Mouse (Mus musculus) embryonic facial prominence, embryonic 12.5 days (tissue): ENCODE data around the gene Dgkd. TPM values are rescaled to one million over a fixed set of nuclear protein-coding genes. Genes with fewer than 3 reads are reported as not detected.

Source experiments
- ATAC-seq: fragments of 200-750 bp; cut with Nextera tagmentation; 2 replicates; pipeline ENCODE4 v1.8.0; 2017; ENCODE audit not compliant: insufficient number of reproducible peaks, insufficient read depth, low FRiP score, low TSS enrichment
- H3K27ac ChIP-seq: fragments of 300-500 bp; sonication (generic); 2 replicates; pipeline ENCODE4 v1.5.1; 2016; ENCODE audit warnings: mild to moderate bottlenecking
- H3K27me3 ChIP-seq: fragments of 300-500 bp; sonication (generic); 2 replicates; pipeline ENCODE4 v1.6.1; 2016; ENCODE audit warnings: mild to moderate bottlenecking, moderate library complexity
- H3K36me3 ChIP-seq: fragments of 300-500 bp; sonication (generic); 2 replicates; pipeline ENCODE4 v1.6.1; 2016; ENCODE audit warnings: mild to moderate bottlenecking
- H3K4me1 ChIP-seq: fragments of 300-500 bp; sonication (generic); 2 replicates; pipeline ENCODE4 v1.6.1; 2016
- H3K4me2 ChIP-seq: fragments of 300-500 bp; sonication (generic); replicated peaks from 2 replicates; pipeline ENCODE4 v1.6.1; 2016; ENCODE audit warnings: mild to moderate bottlenecking, moderate library complexity
- H3K4me3 ChIP-seq: fragments of 300-500 bp; sonication (generic); 2 replicates; pipeline ENCODE4 v1.5.1; 2016; ENCODE audit warnings: mild to moderate bottlenecking
- H3K9ac ChIP-seq: fragments of 300-500 bp; sonication (generic); 2 replicates; pipeline ENCODE4 v1.6.1; 2016; ENCODE audit warnings: mild to moderate bottlenecking, moderate library complexity
- H3K9me3 ChIP-seq: fragments of 300-500 bp; sonication (generic); 2 replicates; pipeline ENCODE4 v1.6.1; 2016; ENCODE audit warnings: mild to moderate bottlenecking, moderate library complexity
- WGBS: fragments of 180-500 bp; shearing (Covaris S2); methylation state at CpG from one replicate; pipeline ENCODE4 v1.1.7; 2016; 5-methylcytosine and 5-hydroxymethylcytosine counted together
- polyA plus RNA-seq: library from polyadenylated mRNA; unstranded; fragments of >200 nt; fragmentation: Nextera tagmentation; extraction: Ambion mirVana; gene quantifications from 2 replicates; pipeline ENCODE4 v1.2.1, GENCODE M21; 2016

The Dgkd gene
- polyA plus RNA-seq, 1 experiment from 2014 or later, result 37.9 TPM

- no peak overlapping the region for H3K9ac ChIP-seq
- WGBS, result 97% methylated on average over 3 of the region's 3 CpGs
- no peak overlapping the region for H3K27ac ChIP-seq
- no peaks in the 10 kb centered on the region for H3K27me3 ChIP-seq
- peaks cover 45% of the 10 kb centered on the region for H3K36me3 ChIP-seq
- no peak overlapping the region for H3K4me2 ChIP-seq
- H3K4me1 ChIP-seq, result no peaks in the 10 kb centered on the region
- ATAC-seq, result no peak
- H3K4me3 ChIP-seq, result no peak overlapping the region
- H3K9me3 ChIP-seq, result no peaks in the 10 kb centered on the region
These were observed 64.3 kb downstream of the Dgkd start for GRCm38 (mm10) chr1:87917361-87917760.

GRCm38 (mm10) chr1:87918061-87918460, 65.0 kb downstream of the Dgkd start:
- Histone ChIP-seq H3K27me3 (no peaks in the 10 kb centered on the region), H3K4me1 (no peaks in the 10 kb centered on the region), H3K4me2 (no peak overlapping the region), H3K9ac (no peak overlapping the region), H3K9me3 (no peaks in the 10 kb centered on the region), H3K36me3 (peaks cover 50% of the 10 kb centered on the region), H3K27ac (no peak overlapping the region), H3K4me3 (no peak overlapping the region)
- WGBS, result 92% methylated on average over 2 of the region's 2 CpGs
- ATAC-seq, result no peak

GRCm38 (mm10) chr1:87920056-87920614, 67.0 kb downstream of the Dgkd start:
- Histone ChIP-seq H3K4me1 (no peaks in the 10 kb centered on the region), H3K27ac (no peak overlapping the region), H3K36me3 (peaks cover 69% of the 10 kb centered on the region), H3K9me3 (no peaks in the 10 kb centered on the region), H3K4me3 (no peak overlapping the region), H3K27me3 (no peaks in the 10 kb centered on the region), H3K4me2 (no peak overlapping the region), H3K9ac (no peak overlapping the region)
- WGBS, result 91% methylated on average over 3 of the region's 3 CpGs
- ATAC-seq, result no peak

DNA sequence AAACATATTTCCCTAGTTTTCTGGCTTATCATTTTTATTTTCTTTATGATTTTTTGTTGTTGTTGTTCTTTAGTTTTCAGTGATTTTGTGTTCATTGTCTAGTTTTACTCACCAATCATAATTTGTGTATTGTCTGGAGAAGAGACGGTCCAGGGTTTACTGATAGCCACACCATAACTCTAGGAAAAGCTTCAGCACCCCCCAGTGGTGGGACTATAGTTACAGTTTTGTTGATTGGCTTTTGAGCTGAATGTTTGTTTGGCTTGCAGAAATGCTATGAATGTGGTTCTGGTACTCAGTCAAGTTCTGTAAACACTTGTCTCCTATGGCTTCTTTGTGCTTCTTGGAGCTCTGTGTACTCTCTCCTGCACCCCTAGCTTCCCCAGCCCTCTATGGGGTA, 69.6 kb downstream of the Dgkd start:
- H3K4me1 ChIP-seq, result no peaks in the 10 kb centered on the region
- H3K4me3 ChIP-seq, result no peak overlapping the region
- H3K27ac ChIP-seq, result no peak overlapping the region
- H3K4me2 ChIP-seq, result no peak overlapping the region
- H3K27me3 ChIP-seq, result no peaks in the 10 kb centered on the region
- no peaks in the 10 kb centered on the region for H3K9me3 ChIP-seq
- H3K36me3 ChIP-seq, result peaks cover 81% of the 10 kb centered on the region
- no peak overlapping the region for H3K9ac ChIP-seq
- 74% methylated on average over 1 of the region's 1 CpGs for WGBS
- no peak for ATAC-seq

- no peaks in the 10 kb centered on the region for H3K27me3 ChIP-seq
These were observed 71.8 kb downstream of the Dgkd start for GRCm38 (mm10) chr1:87924888-87925287.

GRCm38 (mm10) chr1:87929730-87930129, 76.6 kb downstream of the Dgkd start:
- no peak overlapping the region for H3K9ac ChIP-seq
- H3K27ac ChIP-seq, result no peak overlapping the region
- ATAC-seq, result no peak
- no peaks in the 10 kb centered on the region for H3K9me3 ChIP-seq
- no peaks in the 10 kb centered on the region for H3K4me1 ChIP-seq
- no peak overlapping the region for H3K4me3 ChIP-seq
- H3K36me3 ChIP-seq, result peaks cover 72% of the 10 kb centered on the region
- 86% methylated on average over 5 of the region's 5 CpGs for WGBS
- no peak overlapping the region for H3K4me2 ChIP-seq
- H3K27me3 ChIP-seq, result no peaks in the 10 kb centered on the region

More at GRCm38 (mm10) chr1:87924888-87925287, 71.8 kb downstream of the Dgkd start:
- Histone ChIP-seq H3K4me2 (no peak overlapping the region), H3K36me3 (peaks cover 79% of the 10 kb centered on the region), H3K4me3 (no peak overlapping the region), H3K27ac (no peak overlapping the region), H3K9ac (no peak overlapping the region), H3K4me1 (no peaks in the 10 kb centered on the region), H3K9me3 (no peaks in the 10 kb centered on the region)
- WGBS, result 97% methylated on average over 4 of the region's 4 CpGs
- ATAC-seq, result no peak

GRCm38 (mm10) chr1:87933051-87933450, 80.0 kb downstream of the Dgkd start:
- Histone ChIP-seq H3K4me1 (no peaks in the 10 kb centered on the region), H3K27me3 (no peaks in the 10 kb centered on the region), H3K9ac (no peak overlapping the region), H3K9me3 (no peaks in the 10 kb centered on the region), H3K36me3 (peaks cover 60% of the 10 kb centered on the region), H3K4me3 (no peak overlapping the region), H3K4me2 (no peak overlapping the region), H3K27ac (no peak overlapping the region)
- ATAC-seq, result no peak
- WGBS, result 81% methylated on average over 5 of the region's 5 CpGs

DNA sequence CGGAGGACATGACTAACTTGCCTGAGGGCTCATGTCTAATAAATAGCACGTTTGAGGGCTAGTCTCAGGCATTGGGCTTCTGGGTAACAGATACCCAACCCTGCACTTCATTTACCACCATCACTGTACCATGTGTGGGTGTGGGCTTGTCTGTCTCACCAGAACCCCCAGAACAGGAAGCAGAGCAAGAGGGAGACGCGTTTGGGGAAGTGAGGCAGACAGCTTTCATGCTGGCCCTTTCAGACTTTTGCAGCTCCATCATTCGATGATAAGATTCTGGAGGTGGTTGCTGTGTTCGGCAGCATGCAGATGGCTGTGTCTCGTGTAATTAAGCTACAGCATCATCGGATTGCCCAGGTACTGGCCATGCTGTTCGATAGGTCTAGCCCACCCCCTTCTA, 82.0 kb downstream of the Dgkd start:
- H3K27me3 ChIP-seq, result no peaks in the 10 kb centered on the region
- H3K27ac ChIP-seq, result no peak overlapping the region
- ATAC-seq, result no peak
- no peaks in the 10 kb centered on the region for H3K9me3 ChIP-seq
- no peak overlapping the region for H3K4me2 ChIP-seq
- H3K4me1 ChIP-seq, result no peaks in the 10 kb centered on the region
- no peak overlapping the region for H3K9ac ChIP-seq
- 81% methylated on average over 9 of the region's 9 CpGs for WGBS
- H3K36me3 ChIP-seq, result peaks cover 64% of the 10 kb centered on the region
- no peak overlapping the region for H3K4me3 ChIP-seq

DNA sequence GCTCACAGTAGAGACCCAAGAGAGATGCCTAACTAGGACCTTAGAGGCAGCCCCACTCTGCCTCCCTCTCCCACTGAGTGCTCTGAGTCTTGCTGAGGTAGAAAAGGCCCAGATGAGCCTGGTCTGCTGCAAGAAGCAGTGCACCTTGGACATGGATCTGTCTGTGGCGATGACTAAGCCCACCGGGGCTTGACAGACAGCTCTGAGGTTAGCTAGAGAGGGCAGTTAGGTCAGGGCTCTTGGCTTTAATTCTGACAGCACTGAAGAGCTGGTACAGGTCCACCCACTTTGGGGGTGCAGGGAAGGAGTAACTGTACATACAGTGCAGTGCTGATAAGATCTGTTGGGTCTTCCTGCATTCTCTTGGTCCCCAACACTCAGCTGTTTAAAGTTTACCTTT, 82.5 kb downstream of the Dgkd start:
- no peak overlapping the region for H3K4me3 ChIP-seq
- H3K4me1 ChIP-seq, result no peaks in the 10 kb centered on the region
- peaks cover 68% of the 10 kb centered on the region for H3K36me3 ChIP-seq
- ATAC-seq, result no peak
- no peaks in the 10 kb centered on the region for H3K9me3 ChIP-seq
- no peak overlapping the region for H3K4me2 ChIP-seq
- no peak overlapping the region for H3K9ac ChIP-seq
- no peaks in the 10 kb centered on the region for H3K27me3 ChIP-seq
- WGBS, result 94% methylated on average over 2 of the region's 2 CpGs
- no peak overlapping the region for H3K27ac ChIP-seq

- no peak for ATAC-seq
- no peaks in the 10 kb centered on the region for H3K9me3 ChIP-seq
- H3K4me2 ChIP-seq, result no peak overlapping the region
- 93% methylated on average over 7 of the region's 7 CpGs for WGBS
- H3K27ac ChIP-seq, result no peak overlapping the region
- no peaks in the 10 kb centered on the region for H3K27me3 ChIP-seq
- no peak overlapping the region for H3K4me3 ChIP-seq
- no peak overlapping the region for H3K9ac ChIP-seq
- no peaks in the 10 kb centered on the region for H3K4me1 ChIP-seq
- H3K36me3 ChIP-seq, result peaks cover 71% of the 10 kb centered on the region
These were observed 83.0 kb downstream of the Dgkd start for GRCm38 (mm10) chr1:87936075-87936474.

GRCm38 (mm10) chr1:87936516-87936915, 83.4 kb downstream of the Dgkd start:
- Histone ChIP-seq H3K9me3 (no peaks in the 10 kb centered on the region), H3K4me3 (no peak overlapping the region), H3K27me3 (no peaks in the 10 kb centered on the region), H3K9ac (no peak overlapping the region), H3K4me2 (no peak overlapping the region), H3K36me3 (peaks cover 71% of the 10 kb centered on the region), H3K27ac (no peak overlapping the region), H3K4me1 (no peaks in the 10 kb centered on the region)
- ATAC-seq, result no peak
- WGBS, result 44% methylated on average over 2 of the region's 2 CpGs

DNA sequence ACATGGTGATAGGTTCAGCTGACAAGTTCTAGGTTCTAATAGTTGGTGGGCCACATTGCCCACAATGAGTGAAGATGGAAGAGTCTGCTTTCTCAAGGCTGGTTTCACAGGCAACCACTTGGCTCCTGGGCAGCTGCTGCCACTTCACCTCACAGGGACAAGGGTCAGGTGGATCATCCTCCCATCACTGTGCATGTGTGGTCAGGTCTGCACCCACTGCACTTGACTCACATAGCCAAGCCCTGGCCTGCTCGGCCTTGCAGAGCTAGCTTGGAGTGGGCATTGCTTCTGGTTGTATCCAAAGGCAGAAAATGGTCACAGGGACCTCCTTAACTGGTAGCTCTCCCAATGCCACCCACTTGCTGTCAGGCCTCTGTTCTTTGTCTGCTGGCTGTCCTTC, 88.7 kb downstream of the Dgkd start:
- H3K27me3 ChIP-seq, result no peaks in the 10 kb centered on the region
- no peak overlapping the region for H3K4me2 ChIP-seq
- H3K27ac ChIP-seq, result no peak overlapping the region
- no peaks in the 10 kb centered on the region for H3K9me3 ChIP-seq
- H3K9ac ChIP-seq, result no peak overlapping the region
- 96% methylated on average over 1 of the region's 1 CpGs for WGBS
- H3K36me3 ChIP-seq, result peaks cover 98% of the 10 kb centered on the region
- no peak overlapping the region for H3K4me3 ChIP-seq
- no peaks in the 10 kb centered on the region for H3K4me1 ChIP-seq
- ATAC-seq, result no peak

- no peaks in the 10 kb centered on the region for H3K9me3 ChIP-seq
- H3K36me3 ChIP-seq, result peaks cover 92% of the 10 kb centered on the region
- H3K4me1 ChIP-seq, result no peaks in the 10 kb centered on the region
- no peak overlapping the region for H3K27ac ChIP-seq
- no peak overlapping the region for H3K4me2 ChIP-seq
- no peaks in the 10 kb centered on the region for H3K27me3 ChIP-seq
- no peak overlapping the region for H3K4me3 ChIP-seq
- no peak overlapping the region for H3K9ac ChIP-seq
- WGBS, result 96% methylated on average over 6 of the region's 6 CpGs
- ATAC-seq, result no peak
These were observed 94.6 kb downstream of the Dgkd start for GRCm38 (mm10) chr1:87947681-87948091.
